Mouse (Mus musculus) heart, postnatal 14 days (tissue): ENCODE results near the gene Rps29. TPM values are rescaled to one million over a fixed set of nuclear protein-coding genes. Genes with fewer than 3 reads are reported as not detected.
"Not testable (repeated sequence)": the region's sequence is repeated elsewhere in the genome, so short reads cannot be mapped to it uniquely, and the experiment has no call there.

ENCODE experiments used
- DNase-seq, 2 experiments: peaks; one replicate each; pipeline ENCODE4 v3.0.0; 2021 to 2022
- intact Hi-C: fragments of 180-260 bp; cut with DNase I; formaldehyde crosslinking; loops from one replicate; pipeline ENCODE4 v1.15.1; 2025
- total RNA-seq, 2 experiments: library from RNA; stranded (reverse); gene quantifications; 2 replicates each; pipeline ENCODE4 v1.2.3; 2021

Rps29 gene
- total RNA-seq, 2 experiments from 2014 or later = 1,350 to 1,379 TPM

DNA sequence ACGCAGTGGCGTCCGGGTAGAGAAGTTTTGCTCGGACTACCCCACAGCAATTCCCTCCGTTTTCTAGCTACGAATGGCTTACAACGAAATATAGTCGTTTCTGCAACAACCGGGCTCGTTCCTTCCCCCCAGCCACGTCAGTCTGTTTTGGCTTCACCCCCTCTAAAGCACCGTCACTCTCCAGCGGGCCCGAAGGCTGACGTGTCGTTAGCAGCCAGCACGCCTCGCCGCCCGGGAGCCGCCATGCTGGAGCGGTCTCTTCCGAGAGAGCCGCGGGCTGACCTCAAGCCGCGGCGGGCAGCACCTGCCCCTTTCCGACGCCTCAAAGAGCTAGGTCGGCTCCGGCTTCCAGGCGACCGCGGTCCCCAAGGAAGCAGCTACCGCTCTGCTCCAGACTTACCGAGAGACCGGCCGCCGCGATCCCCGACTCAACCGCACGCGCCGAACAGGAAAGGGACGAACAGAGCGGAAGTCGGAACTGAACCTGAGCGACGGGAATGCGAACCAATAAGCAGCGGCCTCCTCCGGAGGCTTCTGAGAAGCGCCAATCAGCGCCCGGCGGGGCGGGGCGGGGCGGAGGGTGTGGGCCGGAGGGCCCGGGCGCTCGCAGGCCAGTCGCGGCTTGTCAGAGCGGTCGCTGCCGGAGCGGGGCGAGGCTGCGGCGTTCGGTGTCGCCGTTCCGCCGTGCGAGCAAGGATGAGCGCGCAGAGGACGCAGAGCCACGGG, 24.8 kb upstream of the Rps29 start, which contains the start of the genes Rpl36al and Mgat2:
Gene Rpl36al (minus strand): TSS at position 501 of the 726 bp plus-strand sequence.
Gene Mgat2 (plus strand): TSS at position 575 of the 726 bp plus-strand sequence.
- intact Hi-C loops = no loop called here
- DNase-seq = peak; percentile 99 to 100

DNA sequence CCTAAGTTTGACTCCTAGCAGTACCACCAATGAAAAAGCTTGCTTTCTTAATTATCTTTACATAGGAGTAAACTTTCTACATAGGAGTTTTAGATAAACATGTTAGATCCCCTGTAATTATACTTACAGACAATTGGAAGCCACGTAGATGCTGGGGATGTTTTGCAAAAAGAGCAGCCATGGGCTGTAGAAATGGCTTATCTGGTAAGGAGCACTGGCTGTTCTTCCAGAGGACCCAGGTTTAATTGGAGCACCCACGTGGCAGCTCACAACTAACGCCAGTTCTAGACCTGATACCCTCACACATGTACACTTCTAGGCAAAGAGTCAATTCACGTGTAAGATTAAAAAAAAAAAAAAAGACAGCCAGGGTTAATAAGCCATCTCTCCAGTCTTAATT, 22.8 kb upstream of the Rps29 start:
- intact Hi-C loops = no loop called here

GRCm38 (mm10) chr12:69179371-69179770, 20.4 kb upstream of the Rps29 start:
- intact Hi-C loops = no loop called here
- DNase-seq = no peak

More for the DNA sequence above, 22.8 kb upstream of the Rps29 start:
- no peak for DNase-seq

- no peak for DNase-seq
- intact Hi-C loops = no loop called here
Measured at GRCm38 (mm10) chr12:69177526-69177925, 18.5 kb upstream of the Rps29 start.

DNA sequence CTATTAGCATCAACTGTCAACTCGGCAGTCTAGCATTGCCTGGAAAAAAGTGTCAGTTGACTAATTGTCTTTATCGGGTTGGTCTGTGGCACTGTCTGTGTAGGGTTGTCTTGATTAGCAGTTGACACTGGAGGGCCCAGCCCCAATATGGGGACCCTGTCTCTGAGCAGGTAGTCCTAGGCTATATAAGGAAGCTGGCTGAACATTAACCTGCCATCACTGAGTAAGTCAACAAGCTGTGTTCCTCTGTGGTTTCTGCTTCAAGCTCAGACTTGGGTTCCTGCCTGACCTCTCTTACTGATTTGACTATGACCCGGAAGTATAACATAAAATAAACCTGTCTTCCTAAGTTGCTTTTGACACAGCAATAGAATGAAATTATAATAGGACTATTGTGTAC, 17.0 kb upstream of the Rps29 start:
- no peak for DNase-seq
- intact Hi-C loops = no loop called here

DNA sequence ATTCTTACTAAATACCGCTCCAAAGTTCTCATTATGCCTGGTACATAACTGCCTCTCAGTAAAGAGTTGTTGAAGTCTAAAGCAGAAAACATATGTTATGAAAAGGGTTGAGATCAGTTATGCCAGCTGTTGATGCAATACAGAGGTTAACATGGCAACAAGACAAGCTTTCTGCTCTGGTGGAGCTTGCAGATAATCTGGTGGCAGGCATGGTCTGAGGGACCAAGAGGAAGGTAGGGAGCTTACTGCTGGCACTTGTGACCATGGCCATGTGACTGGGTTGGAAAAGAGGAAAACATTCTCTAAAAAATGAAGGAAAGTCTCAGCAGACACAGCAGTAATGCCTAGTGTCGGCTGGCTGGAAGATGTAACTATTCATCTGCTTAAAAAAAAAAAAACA, 12.3 kb upstream of the Rps29 start:
- intact Hi-C loops = no loop called here
- no peak for DNase-seq

GRCm38 (mm10) chr12:69168461-69169106, 9.6 kb upstream of the Rps29 start, which contains the start of gene Lrr1:
TSS of gene Lrr1 (plus strand) at chr12:69168814.
- peak; percentile 87 to 90 for DNase-seq
- intact Hi-C loops = no loop called here

DNA sequence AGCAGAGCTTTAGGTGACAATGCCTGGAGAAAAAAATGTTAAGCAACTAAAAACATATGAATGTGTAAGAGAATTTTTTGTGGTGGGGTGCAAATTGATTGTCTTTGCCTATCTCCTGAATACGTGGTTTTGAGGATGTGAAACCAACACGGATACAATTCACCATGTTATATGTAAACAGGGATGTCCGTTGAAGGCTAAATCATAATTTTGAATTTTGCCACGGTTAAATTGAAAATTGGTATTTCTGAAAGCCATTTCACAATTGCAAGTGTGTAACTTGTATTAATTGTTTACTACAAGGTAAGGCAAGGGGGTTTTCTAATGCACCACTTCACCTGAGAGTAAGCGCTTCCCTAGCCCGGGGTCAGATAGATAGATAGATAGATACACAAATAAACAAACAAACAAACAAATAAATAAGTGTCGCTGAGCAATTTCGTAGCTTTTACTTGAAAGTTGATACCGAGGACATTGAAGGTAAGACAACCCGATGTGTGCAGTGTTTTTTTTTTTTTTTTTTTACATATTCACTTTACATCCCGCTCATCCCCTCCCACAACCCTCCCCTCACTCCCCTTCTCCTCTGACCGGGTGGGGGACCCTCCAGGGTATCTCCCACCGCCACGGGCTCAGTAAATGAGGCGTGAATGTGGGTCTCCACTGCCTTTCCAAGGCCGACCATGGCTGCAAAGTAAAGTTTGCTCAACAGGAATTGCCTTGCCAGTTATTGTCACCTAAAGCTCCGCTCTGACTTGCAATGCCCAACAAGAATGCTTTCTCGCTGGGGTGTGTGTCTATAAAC, 8.9 kb upstream of the Rps29 start:
- intact Hi-C loops = no loop called here
- DNase-seq = no peak

DNA sequence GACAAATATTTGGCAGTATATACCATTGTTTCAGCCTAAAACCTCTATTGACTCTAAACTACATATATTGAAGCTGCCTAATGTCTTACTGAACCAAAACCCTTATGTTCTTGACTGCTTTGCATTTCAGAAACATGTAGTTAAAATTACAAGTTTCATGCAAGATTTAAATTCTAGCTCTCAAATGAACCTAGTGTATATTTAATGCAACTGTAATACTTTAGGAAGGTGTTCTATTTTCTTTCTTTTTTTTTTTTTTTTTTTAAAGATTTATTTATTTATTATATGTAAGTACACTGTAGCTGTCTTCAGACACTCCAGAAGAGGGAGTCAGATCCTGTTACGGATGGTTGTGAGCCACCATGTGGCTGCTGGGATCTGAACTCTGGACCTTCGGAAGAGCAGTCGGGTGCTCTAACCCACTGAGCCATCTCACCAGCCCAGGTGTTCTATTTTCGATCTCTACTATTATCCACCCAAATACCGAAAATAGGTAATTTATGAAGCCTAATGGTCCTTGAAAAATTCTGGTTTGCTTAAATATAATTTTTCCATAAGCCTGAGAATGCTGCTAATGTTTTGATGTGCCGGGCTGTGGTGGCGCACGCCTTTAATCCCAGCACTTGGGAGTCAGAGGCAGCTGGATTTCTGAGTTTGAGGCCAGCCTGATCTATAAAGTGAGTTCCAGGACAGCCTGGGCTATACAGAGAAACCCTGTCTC, 8.0 kb upstream of the Rps29 start:
- intact Hi-C loops, DNase-seq: not testable (repeated sequence)

GRCm38 (mm10) chr12:69164904-69165303, 5.9 kb upstream of the Rps29 start:
- intact Hi-C loops = no loop called here
- no peak for DNase-seq

GRCm38 (mm10) chr12:69163586-69163985, 4.6 kb upstream of the Rps29 start:
- intact Hi-C loops, DNase-seq: not testable (repeated sequence)

DNA sequence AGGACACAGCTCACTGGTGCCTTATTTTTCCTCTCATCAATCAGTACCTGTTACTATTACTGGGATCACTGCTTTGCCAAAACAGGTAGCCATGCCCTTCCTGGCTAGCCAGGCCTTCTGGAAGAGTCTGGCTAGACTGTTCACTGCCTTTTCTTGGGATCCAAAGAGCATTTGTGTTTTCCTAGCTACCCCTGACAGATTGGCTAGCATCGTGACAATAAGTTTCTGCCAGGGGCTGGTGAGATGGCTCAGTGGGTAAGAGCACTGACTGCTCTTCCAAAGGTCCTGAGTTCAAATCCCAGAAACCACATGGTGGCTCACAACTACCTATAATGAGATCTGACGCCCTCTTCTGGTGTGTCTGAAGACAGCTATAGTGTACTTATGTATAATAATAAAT, 1.7 kb upstream of the Rps29 start:
- DNase-seq, intact Hi-C loops: not testable (repeated sequence)

DNA sequence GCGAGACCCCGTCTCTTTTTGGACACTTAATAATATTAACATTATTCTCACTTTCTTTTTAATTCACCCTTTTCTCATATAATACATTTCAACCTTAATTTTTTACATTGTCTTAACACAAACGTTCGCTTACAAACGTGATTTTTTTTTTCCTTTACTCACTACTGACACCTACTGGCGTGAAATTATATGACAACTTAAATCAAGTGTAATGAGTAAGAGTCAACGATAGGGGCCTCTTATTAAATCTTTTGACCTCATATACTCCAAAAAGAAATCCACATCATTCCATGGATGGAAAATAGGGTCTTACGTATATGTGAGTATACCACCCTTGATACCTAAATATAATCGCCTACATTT, 573 bp upstream of the Rps29 start:
- peak in 1 of 2 experiments; percentile 13 for DNase-seq
- intact Hi-C loops = no loop called here

DNA sequence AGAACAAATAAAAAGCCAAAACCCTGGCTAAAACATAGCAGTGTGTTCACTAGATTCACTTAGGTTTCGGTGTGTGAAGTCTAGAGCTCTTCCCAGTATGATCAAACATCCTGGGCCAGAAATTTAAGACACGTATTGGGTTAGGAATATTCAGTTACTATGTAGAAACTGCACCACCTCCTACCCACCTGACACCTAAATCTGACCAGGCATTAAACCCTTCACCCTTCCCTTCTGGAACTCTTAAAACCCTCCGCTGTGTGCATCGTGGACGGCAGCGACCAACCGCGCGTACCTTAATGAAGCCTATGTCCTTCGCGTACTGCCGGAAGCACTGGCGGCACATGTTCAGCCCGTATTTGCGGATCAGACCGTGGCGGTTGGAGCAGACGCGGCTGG, 621 bp downstream of the Rps29 start:
- DNase-seq = no peak
- intact Hi-C loops = no loop called here

- intact Hi-C loops = no loop called here
- DNase-seq = no peak
Measured at GRCm38 (mm10) chr12:69157107-69157506, 1.9 kb downstream of the Rps29 start.

- intact Hi-C loops = no loop called here
- no peak for DNase-seq
Measured at GRCm38 (mm10) chr12:69156436-69156835, 2.5 kb downstream of the Rps29 start.

DNA sequence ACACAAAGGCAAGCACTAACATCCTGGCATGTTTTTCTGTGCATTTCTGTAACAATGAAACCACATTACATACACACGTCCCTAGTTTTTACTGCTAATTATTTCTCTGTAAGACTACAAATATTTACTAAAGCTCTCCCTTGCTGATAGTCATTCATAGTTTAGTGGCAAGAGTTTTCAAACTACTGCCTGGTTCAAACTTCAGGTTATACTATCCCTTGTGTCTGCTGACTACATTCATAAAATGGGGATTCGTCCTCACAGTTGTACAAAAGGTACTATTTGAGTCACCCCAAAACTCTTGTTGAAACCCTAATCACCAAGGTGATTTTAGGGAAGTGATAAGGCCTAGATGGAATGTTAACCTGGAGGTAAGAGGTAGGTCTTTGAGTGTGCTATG, 3.1 kb downstream of the Rps29 start:
- no peak for DNase-seq
- intact Hi-C loops = no loop called here

DNA sequence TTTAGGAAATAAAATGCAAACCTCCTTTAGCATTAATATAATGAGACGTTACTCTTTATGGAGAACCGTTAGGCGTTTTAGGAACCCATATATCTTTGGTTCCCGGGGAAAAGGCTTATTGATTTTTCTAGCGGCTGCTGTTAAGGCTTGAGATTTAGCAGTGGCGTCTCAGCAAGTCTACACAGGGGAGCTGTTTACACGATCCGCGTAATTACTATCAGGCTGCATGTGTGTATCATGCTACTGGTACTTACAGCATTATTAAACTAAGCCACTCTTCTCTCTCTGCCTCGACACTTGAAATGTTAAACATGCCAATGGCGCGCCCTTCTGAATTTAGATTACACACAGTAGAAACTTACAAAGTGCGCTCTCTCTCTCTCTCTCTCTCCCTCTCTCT, 8.9 kb downstream of the Rps29 start:
- no peak for DNase-seq
- intact Hi-C loops = no loop called here

DNA sequence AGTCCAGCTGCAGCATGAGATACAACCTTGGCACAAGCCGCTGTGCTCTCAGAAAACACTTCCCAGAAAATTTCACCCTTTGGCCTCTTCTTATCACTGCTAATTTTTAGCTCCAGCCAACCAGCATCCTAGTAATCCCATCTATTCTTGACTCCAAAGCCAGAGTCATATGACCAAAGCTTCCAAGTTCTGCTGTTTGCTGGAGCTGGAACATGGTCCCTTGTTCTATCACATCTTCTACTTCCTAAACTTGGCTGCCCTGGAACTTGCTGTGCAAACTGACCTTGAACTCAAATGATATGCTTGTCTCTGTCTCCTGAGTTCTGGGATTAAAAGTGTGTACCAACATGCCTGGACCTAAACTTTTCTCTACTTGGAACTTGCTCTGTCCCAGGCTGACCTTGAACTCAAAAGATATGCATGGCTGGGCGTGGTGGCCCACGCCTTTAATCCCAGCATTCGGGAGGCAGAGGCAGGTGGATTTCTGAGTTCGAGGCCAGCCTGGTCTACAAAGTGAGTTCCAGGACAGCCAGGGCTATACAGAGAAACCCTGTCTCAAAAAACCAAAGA, 11.7 kb downstream of the Rps29 start:
- DNase-seq = peak in 1 of 2 experiments; percentile 7
- intact Hi-C loops = no loop called here

- no peak for DNase-seq
- intact Hi-C loops = no loop called here
Measured at GRCm38 (mm10) chr12:69143460-69143859, 15.5 kb downstream of the Rps29 start.
